Mouse (Mus musculus): ENCODE data around the gene Lims1.

DNA sequence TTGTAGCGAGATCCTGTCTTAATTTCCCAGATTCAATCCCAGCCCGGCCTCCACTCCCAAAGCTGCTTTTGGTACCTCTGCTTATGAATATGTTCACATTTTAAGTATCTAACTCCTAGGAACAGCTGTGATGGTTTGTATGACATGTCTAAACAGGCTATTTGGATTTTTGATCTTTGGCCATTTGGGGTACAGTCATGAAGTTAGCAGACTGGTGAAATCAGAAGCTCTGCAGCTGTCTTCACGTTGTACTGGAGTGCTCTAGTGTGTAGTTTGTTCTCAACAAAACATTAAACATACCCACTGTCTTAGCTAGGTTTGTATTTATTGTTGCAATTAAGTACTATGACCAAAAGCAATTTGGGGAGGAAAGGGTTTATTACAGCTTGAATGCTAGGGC, 63.7 kb downstream of the Lims1 start:
- TF ChIP-seq POLR2A (IDR thresholded peaks at IDR 0.05; ENCODE audit: extremely low read depth, insufficient read depth, low read length) (no peak), CTCF (IDR thresholded peaks at IDR 0.05; ENCODE audit: extremely low read depth, insufficient read depth, low read length) (no peak)
